ENCODE assay signal across 19 mouse cellular contexts in genomic region chr15:5139863-5140262, GRCm38 (mm10). TPM values are rescaled to one million over a fixed set of nuclear protein-coding genes. Genes with fewer than 3 reads are reported as not detected.
DNase-seq lines count a peak whose midpoint lies in the region; ATAC-seq and TF ChIP-seq lines count a peak whose summit lies in the region.
"Had no signal": no experiment of that assay in that cellular context is flagged by ENCODE, and none has a peak within 500 bp of the region (broad histone marks: within the 10 kb centered on the region; RNA-seq: fewer than 3 reads in every experiment).

No protein-coding gene starts in this region.

- H3K4me2 ChIP-seq in heart, embryonic 12.5 days: no peak overlapping the region
- peak overlapping the region; percentile 44 for H3K4me2 ChIP-seq in liver, embryonic 16.5 days (ENCODE audit: low read depth, low read length)
- H3K4me2 ChIP-seq: heart, embryonic 15.5 days; limb, embryonic 15.5 days had no signal

- no peak for DNase-seq in heart, postnatal 4 days
- no peak for DNase-seq in thymus, postnatal 14 days
- no peak for DNase-seq in left cerebral cortex, postnatal 4 days
- DNase-seq in lung, postnatal 14 days: no peak
- DNase-seq: adrenal gland, adult 8-10 months; cerebellum, adult 8-10 months; forebrain, postnatal 0 days; gastrocnemius, postnatal 36 days; right cerebral cortex, postnatal 25 days had no signal

- peaks cover 8% of the 10 kb centered on the region for H3K4me1 ChIP-seq in heart, embryonic 12.5 days (replicated peaks)
- peaks cover 3% of the 10 kb centered on the region; the same call in 1 of the 2 replicates for H3K4me1 ChIP-seq in bone marrow, adult 2 months (ENCODE audit: control insufficient read depth, insufficient read depth, low read length)
- H3K4me1 ChIP-seq in liver, embryonic 16.5 days (ENCODE audit: control insufficient read depth, low read depth, low read length): peaks cover 48% of the 10 kb centered on the region

- no peak for TF ChIP-seq POLR2A in bone marrow, adult 2 months (IDR thresholded peaks at IDR 0.05; ENCODE audit: borderline replicate concordance, control insufficient read depth, low read depth, low read length)

- no peak overlapping the region for H3K9ac ChIP-seq in heart, embryonic 12.5 days
- H3K9ac ChIP-seq in liver, embryonic 16.5 days (ENCODE audit: low read depth, low read length): peak overlapping the region; percentile 17
- H3K9ac ChIP-seq: forebrain, postnatal 0 days; heart, embryonic 15.5 days; limb, embryonic 15.5 days had no signal

- ATAC-seq in heart, embryonic 12.5 days (ENCODE audit: insufficient number of reproducible peaks, low FRiP score): 0 out of 2 replicates have a peak, but pooled peaks have one; percentile 35
- ATAC-seq in erythroid progenitor cell, adult 5-6 weeks (replicated peaks; ENCODE audit: low FRiP score, poor library complexity, severe bottlenecking): peak; percentile 70
- ATAC-seq in liver, embryonic 16.5 days (ENCODE audit: low read depth): peak; percentile 78
- ATAC-seq: forebrain, postnatal 0 days; hindbrain, embryonic 16.5 days; intestine, embryonic 16.5 days; lung, postnatal 0 days; midbrain, embryonic 16.5 days had no signal

- no peak overlapping the region for H3K27ac ChIP-seq in heart, embryonic 12.5 days (ENCODE audit: poor library complexity, severe bottlenecking)
- peak overlapping the region; percentile 30; the same call in 1 of the 2 replicates for H3K27ac ChIP-seq in bone marrow, adult 2 months (ENCODE audit: control insufficient read depth, insufficient read depth, low read depth, low read length, poor library complexity)
- H3K27ac ChIP-seq in liver, embryonic 16.5 days (ENCODE audit: low read length): peak overlapping the region; percentile 94
- H3K27ac ChIP-seq: heart, embryonic 15.5 days; limb, embryonic 15.5 days had no signal

- WGBS in heart, embryonic 12.5 days: 65% methylated on average over 7 of the region's 7 CpGs
- WGBS in bone marrow, adult 2 months: 57% methylated on average over 7 of the region's 7 CpGs
- 23% methylated on average over 7 of the region's 7 CpGs for WGBS in liver, embryonic 16.5 days (ENCODE audit: insufficient replicate concordance)

- H3K27me3 ChIP-seq in heart, embryonic 12.5 days (replicated peaks): no peaks in the 10 kb centered on the region
- H3K27me3 ChIP-seq in liver, embryonic 16.5 days (ENCODE audit: control insufficient read depth, insufficient read depth, low read depth, low read length): no peaks in the 10 kb centered on the region
- H3K27me3 ChIP-seq: heart, embryonic 15.5 days; limb, embryonic 15.5 days had no signal

- TF ChIP-seq CTCF in bone marrow, adult 2 months (IDR thresholded peaks at IDR 0.05; ENCODE audit: control insufficient read depth, insufficient read depth, low read length): no peak

- intact Hi-C loops in left cerebral cortex, postnatal 4 days (cut with DNase I): no loop called here

- H3K4me3 ChIP-seq in heart, embryonic 12.5 days: no peak overlapping the region
- no peak overlapping the region for H3K4me3 ChIP-seq in bone marrow, adult 2 months (replicated peaks; ENCODE audit: control insufficient read depth, low read depth, low read length)
- H3K4me3 ChIP-seq in liver, embryonic 16.5 days (ENCODE audit: low read depth, low read length): no peak overlapping the region
- H3K4me3 ChIP-seq: heart, embryonic 15.5 days; limb, embryonic 15.5 days had no signal

- no peaks in the 10 kb centered on the region for H3K9me3 ChIP-seq in heart, embryonic 12.5 days (replicated peaks)
- no peaks in the 10 kb centered on the region for H3K9me3 ChIP-seq in liver, embryonic 16.5 days (replicated peaks; ENCODE audit: control insufficient read depth, low read length)
- H3K9me3 ChIP-seq: heart, embryonic 15.5 days; limb, embryonic 15.5 days had no signal

- no peaks in the 10 kb centered on the region for H3K36me3 ChIP-seq in heart, embryonic 12.5 days
- no peaks in the 10 kb centered on the region for H3K36me3 ChIP-seq in liver, embryonic 16.5 days (ENCODE audit: control insufficient read depth, insufficient read depth)
- H3K36me3 ChIP-seq: heart, embryonic 15.5 days; limb, embryonic 15.5 days had no signal

RNA-seq across cellular contexts. Expression of gene Prkaa1, which starts 3.8 kb away (rescaled TPM):
- 23.7 and 24.1 TPM in 2 replicates for polyA plus RNA-seq in heart, embryonic 12.5 days (2016; fragmentation: Nextera tagmentation; extraction: Ambion mirVana)
- total RNA-seq in heart, postnatal 4 days (2021): 10 to 100 TPM; 16.7 to 16.9 TPM
- 6.0 and 9.1 TPM in 2 replicates for polyA plus RNA-seq in bone marrow, adult 2 months (2011; ENCODE audit: insufficient read depth, insufficient read length, low replicate concordance, missing spikeins)
- total RNA-seq in erythroid progenitor cell, adult 5-6 weeks (2015; ENCODE audit: low replicate concordance): 44.3 and 51.6 TPM in 2 replicates
- total RNA-seq in erythroid progenitor cell, adult 5-6 weeks (2017; ENCODE audit: low replicate concordance): 19.4 and 20.3 TPM in 2 replicates
- 11.8 and 12.3 TPM in 2 replicates for polyA plus RNA-seq in liver, embryonic 16.5 days (2015; fragmentation: Nextera tagmentation; extraction: Ambion mirVana)
- 10 to 100 TPM; 20.1 to 20.3 TPM for total RNA-seq in left cerebral cortex, postnatal 4 days (2021)

RNA-seq across cellular contexts. Expression of gene Rpl37, which starts 23.4 kb away (rescaled TPM):
- 421 and 424 TPM in 2 replicates for polyA plus RNA-seq in heart, embryonic 12.5 days (2016; fragmentation: Nextera tagmentation; extraction: Ambion mirVana)
- total RNA-seq in heart, postnatal 4 days (2021): 100 to 1,000 TPM; 274 to 281 TPM
- 478 and 809 TPM in 2 replicates for polyA plus RNA-seq in bone marrow, adult 2 months (2011; ENCODE audit: insufficient read depth, insufficient read length, low replicate concordance, missing spikeins)
- 257 and 311 TPM in 2 replicates for total RNA-seq in erythroid progenitor cell, adult 5-6 weeks (2015; ENCODE audit: low replicate concordance)
- total RNA-seq in erythroid progenitor cell, adult 5-6 weeks (2017; ENCODE audit: low replicate concordance): 233 and 410 TPM in 2 replicates
- polyA plus RNA-seq in liver, embryonic 16.5 days (2015; fragmentation: Nextera tagmentation; extraction: Ambion mirVana): 249 and 306 TPM in 2 replicates
- 100 to 1,000 TPM; 301 to 319 TPM for total RNA-seq in left cerebral cortex, postnatal 4 days (2021)

RNA-seq across cellular contexts. Expression of gene Card6, which starts 31.5 kb away (rescaled TPM):
- polyA plus RNA-seq in heart, embryonic 12.5 days (2016; fragmentation: Nextera tagmentation; extraction: Ambion mirVana): 2.3 and 3.1 TPM in 2 replicates
- 1 to 10 TPM; 5.9 to 6.1 TPM for total RNA-seq in heart, postnatal 4 days (2021)
- polyA plus RNA-seq in bone marrow, adult 2 months (2011; ENCODE audit: insufficient read depth, insufficient read length, low replicate concordance, missing spikeins): 1.3 and 2.1 TPM in 2 replicates
- 4.2 and 9.4 TPM in 2 replicates for total RNA-seq in erythroid progenitor cell, adult 5-6 weeks (2015; ENCODE audit: low replicate concordance)
- total RNA-seq in erythroid progenitor cell, adult 5-6 weeks (2017; ENCODE audit: low replicate concordance): 0.64 and 1.9 TPM in 2 replicates
- polyA plus RNA-seq in liver, embryonic 16.5 days (2015; fragmentation: Nextera tagmentation; extraction: Ambion mirVana): 1.5 and 1.7 TPM in 2 replicates
- total RNA-seq in left cerebral cortex, postnatal 4 days (2021): 1 to 10 TPM in 1 of 2 experiments, under 1 TPM in 1; 0.88 to 1.7 TPM

RNA-seq across cellular contexts. Expression of gene Ttc33, which starts 45.5 kb away (rescaled TPM):
- polyA plus RNA-seq in heart, embryonic 12.5 days (2016; fragmentation: Nextera tagmentation; extraction: Ambion mirVana): 32.4 and 32.6 TPM in 2 replicates
- 10 to 100 TPM; 20.8 to 24.8 TPM for total RNA-seq in heart, postnatal 4 days (2021)
- 10.6 and 15.5 TPM in 2 replicates for polyA plus RNA-seq in bone marrow, adult 2 months (2011; ENCODE audit: insufficient read depth, insufficient read length, low replicate concordance, missing spikeins)
- 1.7 and 9.4 TPM in 2 replicates for total RNA-seq in erythroid progenitor cell, adult 5-6 weeks (2015; ENCODE audit: low replicate concordance)
- total RNA-seq in erythroid progenitor cell, adult 5-6 weeks (2017; ENCODE audit: low replicate concordance): 4.8 and 11.4 TPM in 2 replicates
- polyA plus RNA-seq in liver, embryonic 16.5 days (2015; fragmentation: Nextera tagmentation; extraction: Ambion mirVana): 14.1 and 16.1 TPM in 2 replicates
- 10 to 100 TPM; 38.9 to 39.9 TPM for total RNA-seq in left cerebral cortex, postnatal 4 days (2021)
